ENCODE assay signal across 14 mouse cellular contexts in genomic region chr10:28112826-28113589, GRCm38 (mm10). TPM values are rescaled to one million over a fixed set of nuclear protein-coding genes. Genes with fewer than 3 reads are reported as not detected.
DNase-seq lines count a peak whose midpoint lies in the region; ATAC-seq and TF ChIP-seq lines count a peak whose summit lies in the region.
"Had no signal": no experiment of that assay in that cellular context is flagged by ENCODE, and none has a peak within 500 bp of the region (broad histone marks: within the 10 kb centered on the region; RNA-seq: fewer than 3 reads in every experiment).

No protein-coding gene starts in this region.

- TF ChIP-seq POLR2A in kidney, adult 2 months (IDR thresholded peaks at IDR 0.05; ENCODE audit: low read depth, low read length) = no peak

- no peak overlapping the region for H3K4me2 ChIP-seq in midbrain, embryonic 15.5 days
- H3K4me2 ChIP-seq: forebrain, embryonic 15.5 days; limb, embryonic 15.5 days had no signal

- peak; percentile 43 for DNase-seq in kidney, adult 2 months
- no peak for DNase-seq in kidney, adult 11 months
- peak; percentile 20 for DNase-seq in NIH3T3 (ENCODE audit: low read depth)
- DNase-seq in heart, adult 8-10 months (ENCODE audit: low spot score) = peak; percentile 64
- DNase-seq in heart, postnatal 4 days = peak; percentile 17
- no peak for DNase-seq in left cerebral cortex, postnatal 25 days (ENCODE audit: low spot score in 2 of 2)
- DNase-seq: gastrocnemius, postnatal 25 days; thymus, postnatal 36 days had no signal

- H3K4me3 ChIP-seq in kidney, adult 2 months (ENCODE audit: insufficient read depth, low read depth, low read length) = no peak overlapping the region
- no peak overlapping the region for H3K4me3 ChIP-seq in midbrain, embryonic 15.5 days
- H3K4me3 ChIP-seq: forebrain, embryonic 15.5 days; limb, embryonic 15.5 days had no signal

- H3K36me3 ChIP-seq in kidney, adult 2 months (ENCODE audit: control insufficient read depth, insufficient read depth, low read length) = no peaks in the 10 kb centered on the region
- no peaks in the 10 kb centered on the region for H3K36me3 ChIP-seq in midbrain, embryonic 15.5 days (replicated peaks)
- H3K36me3 ChIP-seq: forebrain, embryonic 15.5 days; limb, embryonic 15.5 days had no signal

- H3K27me3 ChIP-seq in kidney, adult 2 months (replicated peaks; ENCODE audit: control insufficient read depth, insufficient read depth, low read length) = no peaks in the 10 kb centered on the region
- no peaks in the 10 kb centered on the region for H3K27me3 ChIP-seq in midbrain, embryonic 15.5 days (replicated peaks)
- H3K27me3 ChIP-seq: CH12.LX; forebrain, embryonic 15.5 days; limb, embryonic 15.5 days had no signal

- peak overlapping the region; percentile 63; the same call in 1 of the 2 replicates for H3K27ac ChIP-seq in kidney, adult 2 months (ENCODE audit: insufficient read depth, low read depth, low read length)
- H3K27ac ChIP-seq in midbrain, embryonic 15.5 days = no peak overlapping the region
- H3K27ac ChIP-seq: hindbrain, postnatal 0 days; limb, embryonic 15.5 days had no signal

- 68% methylated on average over 8 of the region's 8 CpGs for WGBS in kidney, adult 2 months
- WGBS in midbrain, embryonic 15.5 days = 75% methylated on average over 8 of the region's 8 CpGs

- intact Hi-C loops in left cerebral cortex, postnatal 25 days (cut with DNase I) = no loop called here

- TF ChIP-seq CTCF in kidney, adult 2 months (conservative IDR thresholded peaks at IDR 0.05; ENCODE audit: insufficient read depth, insufficient read length, low read depth, low read length) = no peak

- H3K9ac ChIP-seq in midbrain, embryonic 15.5 days = no peak overlapping the region
- H3K9ac ChIP-seq: forebrain, embryonic 15.5 days; limb, embryonic 15.5 days had no signal

- H3K9me3 ChIP-seq in midbrain, embryonic 15.5 days = no peaks in the 10 kb centered on the region
- H3K9me3 ChIP-seq: forebrain, embryonic 15.5 days; limb, embryonic 15.5 days had no signal

- H3K4me1 ChIP-seq in kidney, adult 2 months (ENCODE audit: control insufficient read depth, insufficient read depth, low read length) = peaks cover 25% of the 10 kb centered on the region
- H3K4me1 ChIP-seq in midbrain, embryonic 15.5 days = no peaks in the 10 kb centered on the region
- H3K4me1 ChIP-seq: forebrain, embryonic 15.5 days had no signal

- no peak for ATAC-seq in midbrain, embryonic 15.5 days (replicated peaks)
- ATAC-seq: hindbrain, postnatal 0 days had no signal

RNA-seq across cellular contexts. Expression of gene Ptprk, which starts 38.4 kb away (rescaled TPM):
- polyA plus RNA-seq in kidney, adult 2 months (2012; rRNA removed) = 46.4 and 50.2 TPM in 2 replicates
- 10 to 100 TPM; 15.3 to 19.6 (median 17.3) TPM for total RNA-seq in heart, adult 8-10 months (2022)
- 10 to 100 TPM; 63.1 to 64.8 TPM for total RNA-seq in heart, postnatal 4 days (2021)
- total RNA-seq in left cerebral cortex, postnatal 25 days (2021) = 10 to 100 TPM; 78.3 to 87.8 TPM
- polyA plus RNA-seq in midbrain, embryonic 15.5 days (2015; fragmentation: Nextera tagmentation; extraction: Ambion mirVana) = 32.4 and 33.3 TPM in 2 replicates
- total RNA-seq: CH12.LX; monocyte, adult 5-6 weeks had no signal

Comparison
In these comparisons a context has a peak if more than half of its experiments do, and no peak if none do; other contexts are left out.
1. DNase-seq: peak in kidney, adult 2 months (single experiment), NIH3T3 (single experiment), heart, adult 8-10 months (single experiment) and heart, postnatal 4 days (single experiment); none in kidney, adult 11 months (single experiment) and left cerebral cortex, postnatal 25 days (0 of 2).